Mouse (Mus musculus) liver, embryonic 15.5 days (tissue): ENCODE measurements at regions not wholly inside any gene's neighbourhood (a gene's known extent, or its start where the extent isn't known, plus 50 kb on each side); places are given as distances from the start of the nearest gene placed in this dataset.

Experiments
- ATAC-seq: fragments of 200-750 bp; cut with Nextera tagmentation; 2 replicates; pipeline ENCODE4 v1.8.0; 2017; ENCODE audit warnings: moderate number of reproducible peaks, mild to moderate bottlenecking, moderate library complexity; ENCODE audit not compliant: insufficient read depth
- H3K27ac ChIP-seq: fragments of 300-500 bp; sonication (generic); replicated peaks from 2 replicates; pipeline ENCODE4 v1.5.1; 2015; ENCODE audit warnings: mild to moderate bottlenecking, inconsistent platforms
- H3K27me3 ChIP-seq: fragments of 300-500 bp; sonication (generic); 2 replicates; pipeline ENCODE4 v1.6.1; 2015; ENCODE audit warnings: mild to moderate bottlenecking, inconsistent platforms
- H3K36me3 ChIP-seq: fragments of 300-500 bp; sonication (generic); replicated peaks from 2 replicates; pipeline ENCODE4 v1.6.1; 2015; ENCODE audit warnings: moderate library complexity, mild to moderate bottlenecking, inconsistent platforms
- H3K4me1 ChIP-seq: fragments of 300-500 bp; sonication (generic); replicated peaks from 2 replicates; pipeline ENCODE4 v1.6.1; 2015; ENCODE audit warnings: inconsistent platforms
- H3K4me2 ChIP-seq: fragments of 300-500 bp; sonication (generic); 2 replicates; pipeline ENCODE4 v1.6.1; 2015; ENCODE audit warnings: moderate library complexity, mild to moderate bottlenecking, inconsistent platforms
- H3K4me3 ChIP-seq: fragments of 300-500 bp; sonication (generic); replicated peaks from 2 replicates; pipeline ENCODE4 v1.5.1; 2015; ENCODE audit warnings: mild to moderate bottlenecking, inconsistent platforms
- H3K9ac ChIP-seq: fragments of 300-500 bp; sonication (generic); 2 replicates; pipeline ENCODE4 v1.6.1; 2015; ENCODE audit warnings: moderate library complexity, mild to moderate bottlenecking, inconsistent platforms
- H3K9me3 ChIP-seq: fragments of 300-500 bp; sonication (generic); replicated peaks from 2 replicates; pipeline ENCODE4 v1.6.1; 2016; ENCODE audit warnings: inconsistent platforms
- WGBS: fragments of 180-500 bp; shearing (Covaris S2); methylation state at CpG from one replicate; pipeline ENCODE4 v1.1.7; 2015; ENCODE audit warnings: mixed read lengths; ENCODE audit not compliant: insufficient replicate concordance; 5-methylcytosine and 5-hydroxymethylcytosine counted together

- Histone ChIP-seq H3K36me3 (no peaks in the 10 kb centered on the region), H3K4me1 (no peaks in the 10 kb centered on the region), H3K9ac (no peak overlapping the region), H3K9me3 (no peaks in the 10 kb centered on the region), H3K4me3 (no peak overlapping the region), H3K4me2 (no peak overlapping the region), H3K27ac (no peak overlapping the region), H3K27me3 (no peaks in the 10 kb centered on the region)
- no peak for ATAC-seq
- 40% methylated on average over 9 of the region's 9 CpGs for WGBS
These were observed 55.4 kb upstream of the Arglu1 start for GRCm38 (mm10) chr8:8745615-8746285.
